Mouse (Mus musculus) layer of hippocampus, adult 8-10 months (tissue): Measurements from ENCODE around the gene Rhno1. TPM values are rescaled to one million over a fixed set of nuclear protein-coding genes. Genes with fewer than 3 reads are reported as not detected.

ENCODE experiments used
- total RNA-seq, 4 experiments: library from RNA; stranded (reverse); gene quantifications; 2 replicates each; pipeline ENCODE4 v1.2.4; 2022

Rhno1 gene
- total RNA-seq, 4 experiments from 2014 or later, result 18.6 to 22.1 (median 20.0) TPM

Other genes starting within 250 kb of the Rhno1 start
- gene Tspan9, start 219.3 kb downstream of the Rhno1 start, total RNA-seq, result 10 to 100 TPM; 45.4 to 64.2 (median 56.0) TPM
- 1 to 10 TPM in 3 of 4 experiments, under 1 TPM in 1; 0.78 to 1.6 (median 1.4) TPM for gene Tead4, start 62.1 kb downstream of the Rhno1 start, total RNA-seq
- gene Tulp3, start 7.1 kb downstream of the Rhno1 start, total RNA-seq, result 10 to 100 TPM; 24.3 to 25.5 (median 25.1) TPM
- 1 to 10 TPM; 1.1 to 1.7 (median 1.4) TPM for gene Foxm1, start 56 bp upstream of the Rhno1 start, total RNA-seq
- gene Tex52, start 12.5 kb upstream of the Rhno1 start, total RNA-seq, result 1 to 10 TPM; 1.7 to 3.3 (median 2.5) TPM
- gene Gm44596, start 12.6 kb upstream of the Rhno1 start, total RNA-seq, result not detected
- gene Nrip2, start 36.4 kb upstream of the Rhno1 start, total RNA-seq, result 10 to 100 TPM; 16.0 to 19.6 (median 17.5) TPM
- gene Itfg2, start 62.0 kb upstream of the Rhno1 start, total RNA-seq, result 10 to 100 TPM; 27.9 to 35.5 (median 29.1) TPM
- 100 to 1,000 TPM; 101 to 133 (median 115) TPM for gene Fkbp4, start 75.8 kb upstream of the Rhno1 start, total RNA-seq
- gene Pzp, start 163.8 kb upstream of the Rhno1 start, total RNA-seq, result not detected
- gene A2ml1, start 218.7 kb upstream of the Rhno1 start, total RNA-seq, result 10 to 100 TPM in 2 of 4 experiments, 1 to 10 TPM in 2; 7.2 to 13.6 (median 10.1) TPM